Mouse (Mus musculus): ENCODE measurements around the gene Gm20388. TPM values are rescaled to one million over a fixed set of nuclear protein-coding genes. Genes with fewer than 3 reads are reported as not detected.

The Gm20388 gene
- polyA plus RNA-seq, 1 experiment from 2014 or later, result not detected

DNA sequence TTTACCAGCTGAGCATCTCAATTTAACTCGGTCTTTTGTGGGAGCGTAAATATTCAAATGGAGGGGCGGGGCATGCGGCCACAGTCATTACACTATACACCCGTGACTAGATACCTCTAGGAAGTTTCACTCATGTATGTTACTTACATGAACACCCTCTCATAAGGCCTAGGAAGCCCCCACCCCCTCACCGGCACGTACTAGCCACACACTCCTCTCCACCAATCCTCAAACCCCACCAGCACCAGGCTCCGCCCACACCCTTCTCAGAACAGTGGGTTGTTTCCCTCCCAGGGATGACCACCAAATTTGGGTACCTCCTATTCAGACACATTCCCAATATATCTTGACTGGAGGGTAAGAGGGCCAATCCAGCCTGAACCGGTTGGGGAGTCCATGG is 696.8 kb downstream of the Gm20388 start:
- Histone ChIP-seq H3K9me3 (ENCODE audit: control insufficient read depth, low read length) (no peaks in the 10 kb centered on the region), H3K4me2 (no peak overlapping the region), H3K27ac (ENCODE audit: low read depth, low read length) (no peak overlapping the region), H3K27me3 (ENCODE audit: control insufficient read depth, insufficient read depth, low read length) (no peaks in the 10 kb centered on the region), H3K4me1 (ENCODE audit: control insufficient read depth, insufficient read depth, low read length) (peaks cover 5% of the 10 kb centered on the region), H3K36me3 (ENCODE audit: control insufficient read depth, insufficient read depth, low read length) (no peaks in the 10 kb centered on the region), H3K9ac (ENCODE audit: low read length) (no peak overlapping the region), H3K4me3 (ENCODE audit: low read depth, low read length) (no peak overlapping the region)
- no peak for DNase-seq (ENCODE audit: low spot score, missing footprints)
- ATAC-seq (ENCODE audit: low FRiP score), result peak; percentile 21; the same call in 1 of the 2 replicates
- WGBS, result 84% methylated on average over 9 of the region's 9 CpGs

DNA sequence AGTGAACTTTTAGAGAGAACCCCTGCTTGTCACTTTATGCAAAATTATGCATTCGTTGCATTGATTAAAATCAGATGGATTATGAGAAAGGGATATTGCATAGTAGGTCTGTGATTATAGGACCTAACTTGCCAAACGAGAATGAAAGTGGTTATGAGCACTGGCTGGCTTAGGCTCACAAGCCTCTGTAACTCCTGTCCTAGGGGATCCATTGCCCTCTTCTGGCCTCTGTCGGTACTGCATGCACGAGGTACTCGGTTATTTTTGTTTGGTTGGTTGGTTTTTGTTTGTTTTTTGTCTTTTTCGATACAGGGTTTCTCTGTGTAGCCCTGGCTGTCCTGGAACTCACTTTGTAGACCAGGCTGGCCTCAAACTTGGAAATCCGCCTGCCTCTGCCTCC is 697.2 kb downstream of the Gm20388 start:
- no peaks in the 10 kb centered on the region for H3K36me3 ChIP-seq (ENCODE audit: control insufficient read depth, insufficient read depth, low read length)
- ATAC-seq (ENCODE audit: low FRiP score) (0 out of 2 replicates have a peak, but pooled peaks have one; percentile 55), DNase-seq (ENCODE audit: low spot score, missing footprints) (peak; percentile 97)
- peaks cover 1% of the 10 kb centered on the region; the same call in 1 of the 2 replicates for H3K4me1 ChIP-seq (ENCODE audit: control insufficient read depth, insufficient read depth, low read length)
- H3K9ac ChIP-seq (ENCODE audit: low read length), result no peak overlapping the region
- no peaks in the 10 kb centered on the region for H3K27me3 ChIP-seq (ENCODE audit: control insufficient read depth, insufficient read depth, low read length)
- H3K27ac ChIP-seq (ENCODE audit: low read depth, low read length), result no peak overlapping the region
- 16% methylated on average over 7 of the region's 7 CpGs for WGBS
- H3K4me2 ChIP-seq, result no peak overlapping the region
- H3K4me3 ChIP-seq (ENCODE audit: low read depth, low read length), result no peak overlapping the region
- H3K9me3 ChIP-seq (ENCODE audit: control insufficient read depth, low read length), result no peaks in the 10 kb centered on the region

DNA sequence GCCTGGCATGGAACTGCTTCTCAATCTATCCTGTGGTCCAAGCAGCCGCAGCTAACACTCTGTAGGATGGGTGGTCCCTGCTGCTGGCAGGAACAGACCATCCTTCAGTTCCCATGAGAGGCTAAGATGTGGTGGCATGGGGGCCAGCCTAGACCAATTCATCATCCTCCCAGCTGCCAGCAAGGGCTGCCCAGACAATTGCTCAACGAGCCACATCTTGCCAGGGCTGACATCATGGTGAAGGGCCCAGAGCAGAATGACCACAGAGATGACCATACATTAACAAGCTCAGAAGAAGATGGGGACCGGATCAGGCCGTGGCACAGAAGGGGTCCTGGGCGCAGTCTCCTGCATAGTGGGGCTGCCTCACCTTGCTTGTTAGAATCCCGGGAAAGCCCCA is 700.2 kb downstream of the Gm20388 start:
- 89% methylated on average over 6 of the region's 6 CpGs for WGBS
- H3K27ac ChIP-seq (ENCODE audit: low read depth, low read length), result no peak overlapping the region
- no peak overlapping the region for H3K9ac ChIP-seq (ENCODE audit: low read length)
- no peaks in the 10 kb centered on the region for H3K9me3 ChIP-seq (ENCODE audit: control insufficient read depth, low read length)
- no peak overlapping the region for H3K4me3 ChIP-seq (ENCODE audit: low read depth, low read length)
- H3K36me3 ChIP-seq (ENCODE audit: control insufficient read depth, insufficient read depth, low read length), result no peaks in the 10 kb centered on the region
- ATAC-seq (ENCODE audit: low FRiP score), result no peak
- no peaks in the 10 kb centered on the region for H3K27me3 ChIP-seq (ENCODE audit: control insufficient read depth, insufficient read depth, low read length)
- no peak for DNase-seq (ENCODE audit: low spot score, missing footprints)
- no peak overlapping the region for H3K4me2 ChIP-seq
- H3K4me1 ChIP-seq (ENCODE audit: control insufficient read depth, insufficient read depth, low read length), result no peaks in the 10 kb centered on the region

DNA sequence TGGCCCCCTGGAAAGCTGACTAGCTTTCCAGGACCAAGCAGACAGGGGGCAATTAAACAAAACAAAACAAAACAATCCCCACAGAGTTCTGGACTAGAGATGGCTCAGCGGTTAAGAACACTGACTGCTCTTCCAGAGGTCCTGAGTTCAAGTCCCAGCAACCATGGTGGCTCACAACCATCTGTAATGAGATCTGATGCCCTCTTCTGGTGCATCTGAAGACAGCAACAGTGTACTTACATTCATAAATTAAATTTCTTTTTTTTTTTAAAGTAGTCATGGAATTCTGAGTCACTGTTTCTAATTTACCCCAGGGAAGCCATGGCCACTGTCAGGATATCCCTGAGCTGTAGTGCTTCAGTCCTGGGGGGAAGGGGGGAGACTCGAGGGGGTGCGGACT is 703.9 kb downstream of the Gm20388 start:
- ATAC-seq (ENCODE audit: low FRiP score) (no peak), DNase-seq (ENCODE audit: low spot score, missing footprints) (no peak)
- Histone ChIP-seq H3K9ac (ENCODE audit: low read length) (no peak overlapping the region), H3K4me3 (ENCODE audit: low read depth, low read length) (no peak overlapping the region), H3K4me2 (no peak overlapping the region), H3K27me3 (ENCODE audit: control insufficient read depth, insufficient read depth, low read length) (no peaks in the 10 kb centered on the region), H3K36me3 (ENCODE audit: control insufficient read depth, insufficient read depth, low read length) (no peaks in the 10 kb centered on the region), H3K4me1 (ENCODE audit: control insufficient read depth, insufficient read depth, low read length) (peaks cover 23% of the 10 kb centered on the region), H3K27ac (ENCODE audit: low read depth, low read length) (no peak overlapping the region), H3K9me3 (ENCODE audit: control insufficient read depth, low read length) (no peaks in the 10 kb centered on the region)
- WGBS, result 88% methylated on average over 3 of the region's 3 CpGs

DNA sequence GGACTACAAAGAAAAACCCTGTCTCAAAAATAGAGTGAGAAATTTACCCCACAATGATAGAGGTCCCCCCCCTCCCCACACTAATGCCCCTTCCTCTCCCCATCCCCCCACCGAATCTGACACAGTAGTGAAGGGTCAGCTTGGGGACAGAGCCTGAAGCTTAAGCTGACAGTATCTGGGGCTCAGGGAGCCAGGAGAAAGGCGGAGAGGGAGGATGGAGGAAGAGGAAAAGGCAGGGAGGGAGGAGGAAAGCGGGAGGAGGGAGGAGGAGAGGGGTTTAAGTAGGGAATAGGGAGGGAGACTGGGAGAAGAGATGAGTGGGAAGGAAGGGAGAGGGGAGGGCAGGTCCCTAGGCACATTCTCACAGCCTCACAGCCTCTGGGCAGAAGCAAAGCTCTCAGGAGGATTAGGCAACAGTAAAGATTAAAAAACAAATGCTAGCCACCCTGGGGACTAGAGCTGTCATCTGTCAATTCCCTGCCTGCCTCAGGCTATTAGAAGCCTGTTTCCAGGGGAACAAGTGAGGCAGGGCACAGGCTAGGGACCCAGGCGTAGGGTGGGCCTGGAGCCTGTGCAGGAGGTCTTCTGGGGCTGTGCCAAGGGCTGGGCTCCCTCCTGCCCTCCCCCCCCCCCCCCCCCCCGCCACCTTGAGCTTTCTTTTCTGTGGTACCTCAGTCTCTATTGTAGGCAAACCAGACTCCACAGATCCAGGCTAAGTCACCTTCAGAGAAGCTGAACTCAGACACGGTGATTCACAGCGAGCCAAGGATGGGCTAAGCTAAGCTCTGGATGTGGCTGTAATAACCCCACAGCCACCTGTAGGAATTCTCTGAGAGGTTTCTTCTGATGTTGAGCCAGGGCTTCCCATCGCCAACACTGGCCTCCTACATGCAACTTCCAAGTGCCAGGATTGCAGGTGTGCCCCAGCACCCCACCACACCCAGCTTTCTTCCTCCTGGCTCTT is 706.3 kb downstream of the Gm20388 start:
- 15% methylated on average over 7 of the region's 8 CpGs for WGBS
- no peaks in the 10 kb centered on the region for H3K27me3 ChIP-seq (ENCODE audit: control insufficient read depth, insufficient read depth, low read length)
- DNase-seq (ENCODE audit: low spot score, missing footprints) (no peak), ATAC-seq (ENCODE audit: low FRiP score) (peak; percentile 76)
- H3K4me3 ChIP-seq (ENCODE audit: low read depth, low read length), result no peak overlapping the region
- no peak overlapping the region for H3K9ac ChIP-seq (ENCODE audit: low read length)
- H3K36me3 ChIP-seq (ENCODE audit: control insufficient read depth, insufficient read depth, low read length), result no peaks in the 10 kb centered on the region
- H3K4me1 ChIP-seq (ENCODE audit: control insufficient read depth, insufficient read depth, low read length), result peaks cover 31% of the 10 kb centered on the region
- H3K9me3 ChIP-seq (ENCODE audit: control insufficient read depth, low read length), result no peaks in the 10 kb centered on the region
- H3K27ac ChIP-seq (ENCODE audit: low read depth, low read length), result peak overlapping the region; percentile 70
- no peak overlapping the region for H3K4me2 ChIP-seq

DNA sequence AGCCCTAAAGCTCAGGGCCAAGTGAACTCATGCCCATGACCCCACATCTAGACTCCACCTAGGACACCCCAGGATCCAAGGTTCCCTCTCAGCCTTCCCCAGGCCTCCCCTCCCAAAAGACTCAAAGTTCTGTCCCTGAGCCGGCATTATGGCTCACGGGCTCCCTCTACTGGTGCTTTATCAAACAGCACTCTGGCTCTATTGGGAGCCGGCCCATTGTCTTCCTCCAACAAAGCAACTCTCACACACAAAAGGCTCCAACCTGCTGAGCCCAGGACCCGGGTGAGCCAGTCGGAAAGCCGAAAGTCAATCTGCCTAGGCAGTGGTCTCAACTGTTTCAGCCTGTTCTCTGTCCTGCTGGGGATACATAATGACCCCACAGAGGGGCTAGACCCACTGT is 707.5 kb downstream of the Gm20388 start:
- Histone ChIP-seq H3K36me3 (ENCODE audit: control insufficient read depth, insufficient read depth, low read length) (no peaks in the 10 kb centered on the region), H3K9ac (ENCODE audit: low read length) (peak overlapping the region; percentile 31), H3K27ac (ENCODE audit: low read depth, low read length) (peak overlapping the region; percentile 27), H3K4me1 (ENCODE audit: control insufficient read depth, insufficient read depth, low read length) (peaks cover 33% of the 10 kb centered on the region), H3K4me3 (ENCODE audit: low read depth, low read length) (no peak overlapping the region), H3K27me3 (ENCODE audit: control insufficient read depth, insufficient read depth, low read length) (no peaks in the 10 kb centered on the region), H3K9me3 (ENCODE audit: control insufficient read depth, low read length) (no peaks in the 10 kb centered on the region), H3K4me2 (peak overlapping the region; percentile 3; the same call in 1 of the 2 replicates)
- ATAC-seq (ENCODE audit: low FRiP score) (peak; percentile 57), DNase-seq (ENCODE audit: low spot score, missing footprints) (peak; percentile 99)
- WGBS, result 1% methylated on average over 6 of the region's 6 CpGs

DNA sequence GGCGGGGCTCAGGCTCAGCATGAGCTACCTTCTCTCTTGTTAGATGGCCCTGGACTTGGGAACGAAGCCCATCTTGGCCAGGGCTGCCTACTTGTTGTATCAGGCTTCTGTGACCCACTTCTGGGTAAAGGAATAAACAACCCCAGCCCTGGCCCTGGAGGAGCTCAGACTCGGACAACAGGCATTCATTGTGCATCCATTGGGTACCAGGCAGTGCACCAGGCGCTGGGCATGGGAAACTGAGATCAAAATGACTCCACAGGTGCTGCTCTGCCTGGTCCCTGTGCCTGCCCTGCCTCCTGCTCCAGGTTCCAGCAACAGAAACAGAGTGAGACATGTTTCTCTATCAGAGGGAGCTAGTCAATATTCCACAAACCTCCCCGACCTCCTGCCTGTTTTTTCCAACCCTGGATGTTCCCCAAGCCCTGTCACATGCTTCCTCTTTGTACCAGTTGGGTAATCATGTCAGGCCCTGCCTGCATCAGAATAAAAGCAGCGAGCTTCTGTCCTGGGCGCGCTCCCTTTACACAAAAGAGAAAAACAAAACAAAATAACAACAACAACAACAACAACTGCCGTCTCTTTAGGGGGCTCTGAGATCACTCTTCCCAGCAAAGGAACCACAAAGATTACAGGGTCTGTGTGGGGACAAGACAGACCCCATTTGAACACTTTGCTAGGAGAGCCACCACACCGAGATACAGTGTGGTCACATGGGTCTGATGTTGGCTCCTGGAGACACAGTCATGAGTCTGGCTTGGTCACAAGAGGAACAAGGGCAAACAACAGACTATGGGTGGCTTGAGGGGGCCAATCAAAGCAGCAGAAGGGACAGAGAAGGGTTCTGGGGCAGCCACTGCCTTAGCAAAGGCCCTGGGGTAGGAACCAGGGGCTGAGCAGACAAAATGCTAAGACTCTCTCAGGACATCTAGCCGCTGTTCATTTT is 708.9 kb downstream of the Gm20388 start:
- Histone ChIP-seq H3K4me2 (no peak overlapping the region), H3K27me3 (ENCODE audit: control insufficient read depth, insufficient read depth, low read length) (no peaks in the 10 kb centered on the region), H3K27ac (ENCODE audit: low read depth, low read length) (no peak overlapping the region), H3K4me1 (ENCODE audit: control insufficient read depth, insufficient read depth, low read length) (peaks cover 37% of the 10 kb centered on the region), H3K4me3 (ENCODE audit: low read depth, low read length) (no peak overlapping the region), H3K36me3 (ENCODE audit: control insufficient read depth, insufficient read depth, low read length) (no peaks in the 10 kb centered on the region), H3K9me3 (ENCODE audit: control insufficient read depth, low read length) (no peaks in the 10 kb centered on the region), H3K9ac (ENCODE audit: low read length) (peak overlapping the region; percentile 24; the same call in 1 of the 2 replicates)
- 72% methylated on average over 11 of the region's 11 CpGs for WGBS
- DNase-seq (ENCODE audit: low spot score, missing footprints), result no peak
- ATAC-seq (ENCODE audit: low FRiP score), result no peak

DNA sequence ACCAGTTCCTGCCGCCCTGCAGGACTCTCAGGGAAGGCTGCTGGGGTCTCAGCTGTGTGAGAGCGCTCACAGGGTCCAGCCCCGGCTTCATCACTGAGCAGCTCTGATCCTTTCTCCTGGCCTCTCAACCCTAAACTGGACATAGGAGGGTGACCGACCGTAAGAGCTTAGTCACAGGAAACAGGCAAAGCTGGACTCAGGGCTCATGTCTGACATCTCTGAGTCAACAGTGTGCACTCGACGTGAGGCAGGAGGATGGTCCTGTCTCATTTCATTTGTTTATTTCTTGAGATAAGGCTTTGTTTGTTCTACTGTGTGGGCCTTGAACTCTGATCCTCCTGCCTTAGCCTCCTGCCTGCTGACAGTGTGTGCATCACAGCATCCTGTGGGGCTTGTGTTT is 709.8 kb downstream of the Gm20388 start:
- DNase-seq (ENCODE audit: low spot score, missing footprints), result no peak
- no peaks in the 10 kb centered on the region for H3K9me3 ChIP-seq (ENCODE audit: control insufficient read depth, low read length)
- no peak overlapping the region for H3K4me3 ChIP-seq (ENCODE audit: low read depth, low read length)
- peaks cover 37% of the 10 kb centered on the region for H3K4me1 ChIP-seq (ENCODE audit: control insufficient read depth, insufficient read depth, low read length)
- ATAC-seq (ENCODE audit: low FRiP score), result no peak
- 36% methylated on average over 7 of the region's 7 CpGs for WGBS
- H3K36me3 ChIP-seq (ENCODE audit: control insufficient read depth, insufficient read depth, low read length), result no peaks in the 10 kb centered on the region
- H3K4me2 ChIP-seq, result no peak overlapping the region
- H3K27ac ChIP-seq (ENCODE audit: low read depth, low read length), result 0 out of 2 replicates have a peak overlapping the region, but pooled peaks have one; percentile 14
- H3K27me3 ChIP-seq (ENCODE audit: control insufficient read depth, insufficient read depth, low read length), result no peaks in the 10 kb centered on the region
- peak overlapping the region; percentile 24; the same call in 1 of the 2 replicates for H3K9ac ChIP-seq (ENCODE audit: low read length)

All from midbrain, embryonic 11.5 days (tissue).